Mouse (Mus musculus) adrenal gland, adult 2 months (tissue): ENCODE results near the gene Anks1. TPM values are rescaled to one million over a fixed set of nuclear protein-coding genes. Genes with fewer than 3 reads are reported as not detected.

Experiments used
- DNase-seq: peaks from one replicate; pipeline ENCODE4 v3.0.0; 2021
- polyA plus RNA-seq: library from polyadenylated mRNA; depleted of rRNA; stranded (reverse); fragments of >200 nt; gene quantifications from 2 replicates; pipeline ENCODE4 v1.2.3, GENCODE M21; 2012
- total RNA-seq, 2 experiments: library from RNA; stranded (reverse); gene quantifications; 2 replicates each; pipeline ENCODE4 v1.2.3; 2021

Anks1 gene
- total and polyA plus RNA-seq, 3 experiments = 23.5 to 41.3 (median 24.9) TPM

GRCm38 (mm10) chr17:28019785-28020696 lies 110.9 kb downstream of the Anks1 start:
- DNase-seq = no peak

DNA sequence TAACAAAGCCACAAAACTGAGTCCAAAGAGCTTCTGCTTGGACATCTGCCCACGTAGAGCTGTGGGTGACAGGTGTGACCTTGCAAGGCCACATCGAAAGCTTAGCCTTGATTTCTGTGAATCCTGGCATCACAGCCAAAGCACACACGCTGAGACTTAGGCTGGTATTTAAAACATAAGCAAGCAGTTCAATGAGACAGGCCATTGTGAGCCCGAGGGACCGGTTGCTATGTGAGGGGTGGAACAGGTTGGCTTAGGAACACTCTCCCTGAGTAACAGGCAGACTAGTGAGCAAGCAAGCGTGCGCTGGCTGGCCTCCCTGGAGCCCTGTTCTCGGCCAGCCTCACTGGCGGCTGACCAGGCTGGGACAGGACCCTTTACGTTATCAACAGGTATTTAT lies 112.8 kb downstream of the Anks1 start:
- DNase-seq = no peak

GRCm38 (mm10) chr17:28022854-28023655 lies 113.9 kb downstream of the Anks1 start:
- no peak for DNase-seq

- DNase-seq = no peak
Measured at GRCm38 (mm10) chr17:28025541-28025961, 116.4 kb downstream of the Anks1 start.

DNA sequence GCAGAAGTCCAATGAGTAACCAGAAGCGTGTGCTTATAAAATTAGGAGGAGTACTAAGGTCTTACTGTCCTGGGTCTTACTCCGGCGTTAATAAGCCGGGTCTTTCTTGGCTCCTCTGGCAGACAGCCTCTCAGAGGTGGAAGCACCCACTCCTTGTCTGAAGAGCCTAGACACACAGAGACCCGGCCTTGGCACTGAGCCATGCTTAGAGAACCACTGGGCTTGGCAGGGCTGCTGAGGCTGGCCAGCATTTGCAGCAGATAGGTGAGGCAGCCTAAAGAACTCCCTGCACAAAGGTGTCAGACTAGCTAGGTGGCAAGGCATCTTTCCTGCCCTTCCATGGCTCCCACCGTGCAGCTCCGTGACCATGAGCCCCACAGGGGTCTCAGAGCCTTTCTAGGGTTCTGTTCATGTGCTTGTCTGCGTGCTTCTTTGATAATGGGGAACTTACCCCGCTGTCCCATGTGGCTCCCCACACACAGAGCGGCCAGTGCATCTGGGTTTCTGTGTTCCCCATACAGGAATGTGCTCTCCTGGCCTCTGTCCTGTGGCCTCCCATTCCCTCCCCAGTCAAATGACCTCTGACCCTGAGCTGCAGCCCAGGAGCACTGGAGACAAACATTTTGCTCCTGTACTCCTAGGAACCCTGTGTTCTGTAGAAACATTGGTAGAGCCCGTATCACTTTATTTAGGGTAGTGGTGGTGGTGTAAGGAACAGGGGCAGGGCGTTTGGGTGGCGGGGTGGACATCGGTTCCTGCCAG lies 117.2 kb downstream of the Anks1 start:
- DNase-seq = no peak

GRCm38 (mm10) chr17:28027197-28027596 lies 118.1 kb downstream of the Anks1 start:
- no peak for DNase-seq

GRCm38 (mm10) chr17:28028236-28028635 lies 119.1 kb downstream of the Anks1 start:
- no peak for DNase-seq

DNA sequence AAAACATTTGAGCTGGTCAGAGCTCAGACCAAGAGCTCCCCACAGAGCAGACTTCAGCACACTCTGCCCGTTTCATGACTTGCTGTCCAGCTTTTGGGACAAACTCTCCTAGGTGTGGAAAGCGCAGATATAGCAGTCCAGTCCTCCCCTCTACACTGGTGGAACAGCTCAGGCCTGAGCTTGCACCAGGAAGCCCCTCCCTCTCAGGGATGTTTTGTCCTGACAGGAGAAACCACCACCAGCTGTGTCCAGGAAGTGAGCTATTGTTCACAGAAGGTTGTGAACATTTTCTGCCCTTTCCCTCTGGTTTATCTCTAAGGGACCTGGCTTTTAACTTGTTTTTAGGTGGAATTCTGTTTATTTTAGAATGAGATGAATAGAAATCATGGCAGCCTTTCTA lies 120.2 kb downstream of the Anks1 start:
- no peak for DNase-seq

GRCm38 (mm10) chr17:28030446-28030845 lies 121.3 kb downstream of the Anks1 start:
- no peak for DNase-seq

GRCm38 (mm10) chr17:28031281-28031941 lies 122.3 kb downstream of the Anks1 start:
- peak; percentile 60 for DNase-seq

DNA sequence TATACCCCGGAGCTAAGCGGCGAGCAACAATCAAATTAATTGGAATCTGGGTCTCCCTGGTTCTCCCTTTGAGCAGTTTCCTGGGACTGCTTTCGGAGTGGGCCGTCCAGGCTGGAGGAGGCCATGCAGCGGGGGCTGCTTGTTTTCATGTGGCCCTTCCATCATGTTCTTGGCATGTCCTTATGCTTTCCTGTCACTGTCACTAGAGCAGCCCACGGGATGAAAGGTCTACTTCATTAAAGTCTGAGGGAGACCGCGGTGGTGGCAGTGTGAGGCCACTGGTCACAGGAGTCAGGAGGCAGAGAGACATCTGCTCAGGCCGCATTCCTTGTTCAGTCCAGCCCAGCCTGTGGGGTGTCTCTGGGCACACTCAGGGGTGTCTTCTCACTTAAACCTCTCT lies 123.1 kb downstream of the Anks1 start:
- no peak for DNase-seq

DNA sequence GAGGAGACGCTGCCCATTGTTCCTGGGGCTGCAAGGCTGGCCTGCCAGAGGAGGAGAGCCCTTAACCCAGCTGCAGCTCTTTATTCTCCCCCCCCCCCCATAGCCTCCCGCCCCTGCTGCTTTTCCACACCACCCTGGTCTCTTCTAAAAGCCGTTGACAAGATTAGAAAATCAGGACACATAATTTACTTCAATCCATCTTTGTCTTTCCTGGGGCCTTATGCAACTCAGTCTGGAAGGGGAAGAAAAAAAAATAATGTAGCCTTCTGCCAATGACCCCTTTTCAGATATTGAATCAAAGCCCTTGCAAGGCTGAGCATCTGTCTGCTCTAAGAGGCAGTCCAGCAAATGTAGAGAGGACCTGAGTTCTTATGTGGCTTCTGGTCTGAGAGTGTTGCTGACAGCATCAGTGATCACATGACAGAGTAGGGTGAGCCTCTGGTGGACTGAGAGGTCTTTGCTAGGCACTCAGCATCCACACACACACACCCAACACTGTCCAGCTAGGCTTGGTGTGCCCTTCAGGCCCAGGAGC lies 124.0 kb downstream of the Anks1 start:
- no peak for DNase-seq

DNA sequence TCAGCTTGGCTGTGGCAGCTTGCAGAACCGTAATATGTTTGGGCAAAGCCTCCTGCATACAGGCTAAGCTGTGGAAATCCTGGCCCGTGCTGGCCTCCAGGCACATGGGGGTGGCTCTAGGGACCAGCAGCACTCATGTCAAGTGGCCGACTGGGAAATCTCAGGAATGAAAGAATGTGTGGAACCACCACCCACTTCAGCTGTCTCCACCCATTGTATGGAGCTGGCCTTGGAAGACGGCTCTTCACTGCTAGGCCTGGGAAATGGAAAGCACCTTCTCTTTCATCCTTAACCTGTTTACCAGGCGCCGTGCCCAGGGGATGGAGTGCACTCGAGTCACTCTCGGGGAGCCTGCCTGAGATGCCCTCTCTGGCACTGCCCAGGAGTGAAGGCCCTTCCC lies 125.9 kb downstream of the Anks1 start:
- DNase-seq = no peak

- no peak for DNase-seq
Measured at GRCm38 (mm10) chr17:28036813-28037756, 128.0 kb downstream of the Anks1 start.

DNA sequence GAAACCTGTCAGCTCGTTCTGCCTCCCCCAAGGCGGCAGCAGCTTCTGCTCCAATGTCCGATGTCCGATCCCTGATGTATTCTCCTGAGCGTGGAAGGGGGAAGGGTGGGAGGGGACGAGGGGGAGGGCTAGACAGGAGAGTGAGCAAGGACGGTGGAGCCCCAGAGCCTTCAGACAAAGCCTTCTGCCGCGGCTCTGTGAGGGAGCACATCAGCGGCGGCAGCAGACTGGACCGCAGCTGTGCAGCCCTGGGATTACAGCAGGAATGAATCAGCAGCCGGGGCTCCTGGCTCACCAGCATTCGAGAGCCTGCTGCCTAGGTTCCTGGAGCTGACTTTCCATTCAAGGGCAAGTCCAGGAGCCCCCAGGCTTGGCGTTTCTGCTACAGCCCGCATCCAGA lies 131.5 kb downstream of the Anks1 start:
- no peak for DNase-seq

DNA sequence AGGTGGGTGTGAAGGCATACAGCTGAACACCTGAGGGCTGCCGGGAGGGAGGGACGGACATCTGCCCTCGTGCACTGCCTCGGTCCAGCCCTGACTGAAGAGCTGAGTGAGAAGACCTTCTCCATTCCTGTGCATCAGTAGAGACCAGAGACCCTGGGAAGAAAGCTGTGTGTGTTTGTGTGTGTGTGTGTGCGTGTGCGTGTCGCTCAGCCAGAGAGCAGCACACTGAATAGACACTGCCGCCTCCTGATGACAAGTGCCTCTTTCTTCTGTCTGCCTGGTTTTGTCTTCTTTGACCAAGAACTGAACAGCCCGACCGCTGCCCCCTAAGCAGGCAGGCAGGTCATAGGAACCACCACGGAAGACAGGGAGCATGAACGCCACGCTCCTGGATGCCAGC lies 132.2 kb downstream of the Anks1 start:
- no peak for DNase-seq

DNA sequence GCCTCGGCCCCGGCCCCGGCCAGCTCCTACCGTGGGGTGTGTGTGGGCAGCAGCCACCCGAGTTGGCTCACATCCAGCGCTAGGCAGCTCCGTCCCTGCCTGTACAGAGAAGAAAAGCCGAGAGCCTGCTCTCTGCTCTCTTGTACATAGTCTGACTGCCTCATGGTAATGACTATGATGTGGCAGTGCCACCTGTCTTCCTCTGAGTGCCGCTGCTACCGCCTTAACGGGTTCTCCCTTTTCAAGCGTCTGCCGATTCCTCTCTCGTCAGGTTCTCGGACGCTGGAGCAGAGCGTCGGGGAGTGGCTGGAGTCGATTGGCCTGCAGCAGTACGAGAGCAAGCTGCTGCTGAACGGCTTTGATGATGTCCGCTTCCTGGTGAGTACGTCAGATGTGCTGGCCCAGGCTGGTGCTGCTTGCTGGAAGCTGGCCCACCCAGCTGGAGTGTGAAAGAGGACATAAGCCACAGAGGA lies 133.2 kb downstream of the Anks1 start:
- DNase-seq = no peak

GRCm38 (mm10) chr17:28047017-28047416 lies 137.9 kb downstream of the Anks1 start:
- DNase-seq = no peak

DNA sequence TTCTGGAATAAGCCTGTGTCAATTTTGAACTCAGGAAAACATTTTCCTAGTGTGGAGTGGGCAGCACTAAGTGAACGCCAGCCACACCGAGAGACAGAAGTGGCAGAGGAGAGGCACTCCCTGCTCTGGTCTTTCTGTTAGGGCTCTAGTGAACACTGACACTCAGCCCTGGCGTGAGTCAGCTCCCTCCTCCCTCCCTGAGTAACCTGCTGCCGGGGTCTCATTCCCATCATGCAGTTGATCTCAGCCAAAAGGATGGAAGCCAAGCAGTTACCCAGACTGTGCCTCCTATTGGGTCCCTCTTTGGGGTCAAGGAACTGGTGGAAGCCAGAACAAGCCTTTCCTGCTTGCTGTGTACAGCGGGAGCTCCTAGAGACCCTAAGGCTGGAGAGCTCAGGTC lies 138.4 kb downstream of the Anks1 start:
- no peak for DNase-seq

DNA sequence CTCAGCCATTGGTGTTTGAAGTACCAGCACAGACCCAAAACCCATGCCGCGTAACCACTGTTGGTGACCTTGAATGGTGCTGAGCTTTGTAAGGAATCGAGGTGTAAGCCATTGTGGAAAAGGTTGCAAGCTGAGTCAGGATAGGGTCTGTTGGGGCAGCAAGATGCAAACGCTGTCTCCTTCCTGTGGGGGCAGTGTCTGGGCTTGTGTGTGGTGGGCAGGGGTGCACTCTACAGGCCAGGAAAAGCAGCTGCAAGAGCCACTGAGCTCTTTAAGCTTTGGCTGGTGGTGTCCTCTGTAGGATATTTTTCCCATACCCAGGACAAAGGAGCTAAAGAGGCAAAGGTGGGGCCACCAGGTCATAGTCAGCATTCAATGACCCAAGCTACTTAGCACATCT lies 139.3 kb downstream of the Anks1 start:
- DNase-seq = no peak
